24 mouse cellular contexts compared by ENCODE assay signal in the genomic region with DNA sequence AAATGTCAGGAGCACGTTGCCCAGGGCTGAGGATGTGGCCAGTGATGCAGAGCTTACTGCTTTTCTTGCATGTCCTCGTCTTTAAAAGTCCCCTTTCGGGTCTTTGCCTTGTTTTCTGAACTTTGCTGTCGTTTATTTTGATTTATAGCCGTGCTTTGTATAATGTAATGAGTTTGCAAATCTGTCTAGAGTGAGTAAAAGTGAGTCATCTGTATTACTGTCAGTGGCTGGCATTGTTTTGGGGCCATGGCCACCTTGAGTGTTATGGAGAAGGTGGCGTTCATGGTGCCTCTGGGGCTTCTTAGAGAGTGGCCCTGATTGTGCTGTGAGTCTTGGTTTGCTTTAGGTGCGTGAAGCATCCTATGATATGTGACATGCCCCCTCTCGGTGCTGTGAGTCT. TPM values are rescaled to one million over a fixed set of nuclear protein-coding genes. Genes with fewer than 3 reads are reported as not detected.
DNase-seq lines count a peak whose midpoint lies in the region; ATAC-seq and TF ChIP-seq lines count a peak whose summit lies in the region.
"Had no signal": no experiment of that assay in that cellular context is flagged by ENCODE, and none has a peak within 500 bp of the region (broad histone marks: within the 10 kb centered on the region; RNA-seq: fewer than 3 reads in every experiment).

No protein-coding gene starts in this region.

- POLR2A ChIA-PET in Patski (lab: Charles Lee) = no interaction called here

- in situ Hi-C loops in Patski (cut with MboI; ENCODE audit: low pct_unique_long_range_greater_than_20kb) = no loop called here

- TF ChIP-seq CTCF in Patski (IDR thresholded peaks at IDR 0.05) = no peak

- H3K27me3 ChIP-seq in Patski = no peaks in the 10 kb centered on the region
- H3K27me3 ChIP-seq: CH12.LX; embryonic facial prominence, embryonic 13.5 days; embryonic facial prominence, embryonic 15.5 days; forebrain, embryonic 12.5 days had no signal

- ATAC-seq in Patski = peak; percentile 31
- ATAC-seq: CD4-positive, CD25-positive, alpha-beta regulatory T cell, adult 4 months; forebrain, embryonic 14.5 days; forebrain, embryonic 16.5 days had no signal

- peak; percentile 19 for DNase-seq in adrenal gland, postnatal 14 days
- no peak for DNase-seq in adrenal gland, postnatal 10 days
- DNase-seq in 3T3-L1 (ENCODE audit: low read depth, low spot score) (peak; percentile 50), Patski (ENCODE audit: low read depth, low spot score) (no peak)
- DNase-seq in layer of hippocampus, postnatal 14 days (ENCODE audit: low spot score in 2 of 2) = no peak
- DNase-seq: adrenal gland, adult 8-10 months; B cell, adult 2 months; cerebellum, adult 11 months; cerebellum, adult 18-20 months; cerebellum, adult 8-10 months; cerebellum, adult 9-11 months; cerebellum, postnatal 14 days; cerebellum, postnatal 36 days; embryo, embryonic 11 days had no signal

- CTCF ChIA-PET in Patski (lab: Charles Lee) = interaction anchor here (1.7 kb wide), 1 partner anchor 8 kb away, joined by 4 read pairs; no protein-coding TSS in a partner anchor

RNA-seq across cellular contexts. Expression of a gene that starts 7.2 kb away (rescaled TPM):
- total RNA-seq in adrenal gland, postnatal 14 days (2021) = 36.0 and 37.7 TPM in 2 replicates
- total RNA-seq in adrenal gland, postnatal 10 days (2021) = 10 to 100 TPM; 28.5 to 31.9 TPM
- 52.0 TPM for polyA plus RNA-seq in Patski (2021)
- total RNA-seq in layer of hippocampus, postnatal 14 days (2021) = 10 to 100 TPM; 32.0 to 32.6 TPM

RNA-seq across cellular contexts. Expression of a gene that starts 9.4 kb away (rescaled TPM):
- 30.2 and 32.7 TPM in 2 replicates for total RNA-seq in adrenal gland, postnatal 14 days (2021)
- 10 to 100 TPM; 32.8 to 33.5 TPM for total RNA-seq in adrenal gland, postnatal 10 days (2021)
- polyA plus RNA-seq in Patski (2021) = 37.3 TPM
- total RNA-seq in layer of hippocampus, postnatal 14 days (2021) = 1 to 10 TPM; 4.4 to 5.2 TPM

RNA-seq across cellular contexts. Expression of a gene that starts 34.0 kb away (rescaled TPM):
- not detected in 2 replicates for total RNA-seq in adrenal gland, postnatal 14 days (2021)
- 1 to 10 TPM in 1 of 2 experiments, under 1 TPM in 1; 0.51 to 1.2 TPM for total RNA-seq in adrenal gland, postnatal 10 days (2021)
- polyA plus RNA-seq in Patski (2021) = 0.24 TPM
- under 1 TPM in 1 of 2 experiments, not detected in 1; 0.79 TPM for total RNA-seq in layer of hippocampus, postnatal 14 days (2021)
- total RNA-seq: adrenal gland, adult 8-10 months; CH12.LX; common myeloid progenitor, adult 5-6 weeks had no signal
- polyA plus RNA-seq: CD4-positive, CD25-positive, alpha-beta regulatory T cell, adult 4 months; erythroblast, embryonic 14.5 days; G1E had no signal

RNA-seq across cellular contexts. Expression of a gene that starts 34.5 kb away (rescaled TPM):
- total RNA-seq in adrenal gland, postnatal 14 days (2021) = 25.9 and 26.8 TPM in 2 replicates
- total RNA-seq in adrenal gland, postnatal 10 days (2021) = 10 to 100 TPM; 26.3 to 30.8 TPM
- polyA plus RNA-seq in Patski (2021) = 48.8 TPM
- 10 to 100 TPM; 15.9 to 18.4 TPM for total RNA-seq in layer of hippocampus, postnatal 14 days (2021)

Comparison
In these comparisons a context has a peak if more than half of its experiments do, and no peak if none do; other contexts are left out.
1. DNase-seq: peak in adrenal gland, postnatal 14 days (single experiment) and 3T3-L1 (single experiment); none in adrenal gland, postnatal 10 days (single experiment), Patski (single experiment) and layer of hippocampus, postnatal 14 days (0 of 2).